Mouse (Mus musculus) hindlimb bud, embryonic 11.5 days (tissue): ENCODE data around the gene Rprd1b.

Experiments
- DNase-seq: peaks from one replicate; pipeline ENCODE4 v3.0.0-alpha.2; 2012; ENCODE audit warnings: low read depth, low spot score; ENCODE audit errors: extremely low spot score

The Rprd1b gene

GRCm38 (mm10) chr2:158121645-158122326 lies 93.5 kb downstream of the Rprd1b start:
- no peak for DNase-seq

DNA sequence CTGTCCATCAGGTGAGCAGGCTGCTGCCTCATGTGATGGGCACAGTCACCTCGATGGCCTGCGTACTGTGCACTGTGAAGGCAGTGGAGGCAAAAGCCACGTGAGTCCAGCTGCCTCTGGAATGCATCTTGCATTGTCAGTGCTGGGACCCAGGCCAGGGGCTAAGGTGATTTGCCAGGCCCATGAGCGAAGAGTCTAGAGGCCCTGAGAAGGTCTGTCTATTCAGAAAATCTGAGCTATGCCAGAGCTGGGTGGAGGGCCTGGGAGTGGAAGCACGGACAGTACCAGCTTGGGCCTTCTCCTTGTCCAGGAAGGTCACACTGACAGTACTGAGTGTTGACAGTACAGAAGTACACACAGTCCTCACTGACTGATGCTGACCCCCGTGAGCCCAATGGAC lies 94.5 kb downstream of the Rprd1b start:
- no peak for DNase-seq

DNA sequence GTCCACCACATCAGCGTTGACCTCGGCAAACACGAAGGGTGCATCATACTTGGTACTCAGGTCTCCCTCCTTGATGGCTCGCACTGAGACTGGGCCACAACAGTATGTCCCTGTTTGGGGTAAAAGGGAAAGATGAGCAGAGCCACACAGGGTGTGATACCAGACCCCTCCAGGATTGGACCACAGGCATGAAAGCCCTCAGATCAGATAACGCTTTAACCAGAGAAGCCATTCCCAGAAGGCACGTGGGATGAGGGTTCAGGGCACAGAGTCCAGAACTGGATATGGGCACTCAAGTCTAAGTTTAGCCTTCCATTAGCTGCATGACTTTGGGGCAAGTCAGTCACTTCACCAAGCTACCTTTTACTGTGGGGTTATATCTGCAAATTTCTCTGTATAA lies 98.9 kb downstream of the Rprd1b start:
- no peak for DNase-seq

GRCm38 (mm10) chr2:158127872-158128271 lies 99.6 kb downstream of the Rprd1b start:
- DNase-seq, result no peak

GRCm38 (mm10) chr2:158128461-158129130 lies 100.3 kb downstream of the Rprd1b start:
- no peak for DNase-seq

DNA sequence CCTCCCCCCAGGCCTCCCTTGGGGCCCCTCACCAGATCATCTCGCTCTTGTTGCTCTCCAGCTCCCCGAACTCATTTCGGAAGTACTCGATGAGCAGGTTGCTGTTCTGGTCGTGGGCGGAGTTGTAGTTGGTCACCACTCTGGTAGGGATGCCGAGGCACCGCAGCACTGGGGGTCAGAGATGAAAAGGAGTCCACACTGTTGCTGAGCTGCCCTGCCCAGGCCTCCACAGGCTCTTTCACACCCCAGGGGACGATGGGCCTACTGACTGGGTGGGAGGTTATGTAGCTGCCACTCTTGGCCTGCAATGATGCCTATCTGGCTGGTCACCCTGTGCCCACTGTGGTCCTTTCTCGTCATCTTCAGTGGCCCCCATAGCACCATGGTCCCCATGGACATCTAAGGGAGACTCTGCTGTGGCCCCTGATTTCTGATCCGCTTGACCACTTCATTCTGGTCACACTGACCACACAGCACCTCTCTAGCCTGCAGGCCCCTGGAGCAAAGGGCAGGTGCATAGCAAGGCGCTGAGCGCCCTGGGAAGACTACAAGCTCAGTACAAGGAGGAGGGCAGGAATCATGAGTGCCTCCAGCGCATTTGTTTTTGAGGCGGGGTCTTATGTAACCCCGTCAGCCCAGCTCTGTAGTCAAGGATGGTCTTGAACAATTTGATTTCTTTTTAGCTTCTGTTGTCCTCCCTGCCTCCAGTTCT lies 101.2 kb downstream of the Rprd1b start:
- no peak for DNase-seq

DNA sequence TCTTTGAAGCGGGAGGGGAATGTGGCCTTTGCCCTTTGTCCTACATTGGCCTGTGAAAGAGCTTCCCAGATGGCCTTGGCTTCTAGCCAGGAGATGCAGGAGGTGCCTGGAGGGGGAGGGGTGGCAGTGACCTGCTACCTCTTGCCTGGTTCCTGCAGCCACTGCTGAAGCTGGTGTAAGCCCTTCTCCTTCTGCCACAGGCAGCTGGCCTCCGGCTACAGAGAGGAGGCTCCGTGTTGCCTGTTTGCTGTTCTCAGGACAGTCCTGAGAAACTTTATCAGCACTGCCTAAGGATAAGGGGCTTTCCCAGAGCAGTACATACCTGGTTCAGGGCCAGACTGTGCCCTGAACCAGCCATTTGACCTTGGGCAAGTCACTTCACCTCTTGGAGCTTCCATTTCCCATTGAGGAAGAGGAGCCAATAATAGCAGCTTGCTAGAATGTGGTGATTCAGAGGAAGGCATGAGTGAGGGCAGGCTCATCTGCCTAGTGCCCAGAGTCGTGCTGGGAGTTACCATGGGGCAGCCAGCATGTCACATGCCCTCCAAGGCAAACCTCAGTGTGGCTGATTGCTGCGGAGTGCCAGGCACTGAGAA lies 102.2 kb downstream of the Rprd1b start:
- peak; percentile 22 for DNase-seq

GRCm38 (mm10) chr2:158131197-158131835 lies 103.0 kb downstream of the Rprd1b start:
- no peak for DNase-seq

GRCm38 (mm10) chr2:158132320-158132719 lies 104.0 kb downstream of the Rprd1b start:
- no peak for DNase-seq

DNA sequence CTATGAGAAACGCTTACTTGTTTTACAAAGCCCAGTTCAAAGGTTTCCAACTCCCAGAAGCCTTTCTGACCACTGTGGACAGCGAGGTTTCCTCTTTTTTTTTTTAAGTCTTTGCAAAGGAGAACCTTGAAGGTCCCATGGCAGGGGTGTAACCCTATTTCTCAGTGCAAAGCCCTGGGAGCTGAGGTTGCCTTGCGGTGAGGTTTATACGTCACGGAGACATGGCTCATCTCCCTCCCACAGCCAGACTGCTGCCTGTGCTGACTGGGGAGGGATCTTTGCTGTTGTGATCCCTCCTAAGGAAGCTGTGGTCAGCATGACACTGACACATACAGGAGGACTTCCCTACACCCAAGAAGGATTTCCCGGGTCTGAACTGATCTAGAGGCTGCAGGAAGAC lies 104.8 kb downstream of the Rprd1b start:
- no peak for DNase-seq

GRCm38 (mm10) chr2:158136205-158136604 lies 107.9 kb downstream of the Rprd1b start:
- no peak for DNase-seq

GRCm38 (mm10) chr2:158137771-158138170 lies 109.5 kb downstream of the Rprd1b start:
- no peak for DNase-seq

DNA sequence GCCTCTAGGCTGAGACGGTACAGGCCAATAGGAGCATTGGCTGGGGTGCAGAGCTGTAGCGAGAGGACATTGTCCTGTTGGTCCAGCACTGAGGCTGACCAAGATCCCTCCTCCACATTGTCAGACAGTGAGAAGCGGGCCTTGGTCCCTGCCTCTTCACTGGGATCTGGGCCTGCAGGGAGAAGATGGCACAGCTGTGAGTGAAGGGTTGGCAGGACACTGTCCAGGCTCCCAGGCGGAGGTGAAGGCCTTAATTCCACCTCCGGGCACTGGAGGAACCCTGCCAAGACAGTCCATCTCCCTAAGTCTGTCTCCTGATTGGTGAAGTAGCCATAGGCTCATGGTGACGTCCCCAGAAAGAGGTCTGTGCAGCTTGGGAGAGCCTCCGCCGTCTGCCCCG lies 110.5 kb downstream of the Rprd1b start:
- DNase-seq, result no peak

GRCm38 (mm10) chr2:158139628-158140027 lies 111.3 kb downstream of the Rprd1b start:
- no peak for DNase-seq

- DNase-seq, result no peak
Measured at GRCm38 (mm10) chr2:158140664-158141063, 112.4 kb downstream of the Rprd1b start.

DNA sequence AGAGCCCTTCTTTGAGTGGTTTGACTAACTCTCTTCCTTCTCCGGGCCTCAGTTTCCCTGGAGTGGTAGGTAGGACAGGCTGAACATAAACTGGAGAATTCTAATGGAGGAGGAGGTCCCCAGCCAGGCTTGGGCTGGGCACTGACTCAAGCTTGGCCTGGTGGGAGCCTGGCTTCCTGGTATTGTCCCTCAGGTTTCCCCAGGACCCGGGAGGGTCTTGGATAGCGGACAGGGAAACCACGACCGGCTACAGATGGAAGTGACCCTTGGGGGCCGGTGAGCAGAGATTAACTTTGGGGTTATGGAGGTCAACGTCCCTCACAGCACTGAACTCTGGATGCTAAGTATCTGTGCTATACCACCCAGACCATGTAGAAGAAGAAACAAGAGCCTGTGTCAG lies 113.0 kb downstream of the Rprd1b start:
- DNase-seq, result no peak

GRCm38 (mm10) chr2:158141690-158142440 lies 113.6 kb downstream of the Rprd1b start:
- DNase-seq, result no peak

DNA sequence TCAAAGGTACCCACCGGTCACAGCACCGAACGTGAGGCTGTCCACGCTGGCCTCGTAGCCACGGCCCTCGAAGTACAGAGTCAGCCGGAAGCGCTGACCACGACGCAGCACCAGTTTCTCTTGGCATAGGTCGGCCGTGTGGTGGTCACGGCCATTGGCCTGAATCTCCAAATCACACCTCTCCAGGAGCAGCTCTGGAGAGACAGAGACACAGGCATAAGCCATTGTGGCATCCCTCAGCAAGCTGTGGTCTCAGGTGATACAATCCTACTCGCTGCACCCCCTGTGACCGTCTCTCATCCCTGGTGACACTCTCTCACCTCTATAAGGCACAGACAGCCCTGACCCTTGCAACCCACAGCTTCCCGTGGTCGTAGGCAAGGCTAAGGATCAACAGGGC lies 114.7 kb downstream of the Rprd1b start:
- DNase-seq, result no peak

GRCm38 (mm10) chr2:158143816-158144215 lies 115.5 kb downstream of the Rprd1b start:
- no peak for DNase-seq

GRCm38 (mm10) chr2:158144263-158144662 lies 116.0 kb downstream of the Rprd1b start:
- no peak for DNase-seq
